ENCODE assay signal across 10 mouse cellular contexts in the genomic region with DNA sequence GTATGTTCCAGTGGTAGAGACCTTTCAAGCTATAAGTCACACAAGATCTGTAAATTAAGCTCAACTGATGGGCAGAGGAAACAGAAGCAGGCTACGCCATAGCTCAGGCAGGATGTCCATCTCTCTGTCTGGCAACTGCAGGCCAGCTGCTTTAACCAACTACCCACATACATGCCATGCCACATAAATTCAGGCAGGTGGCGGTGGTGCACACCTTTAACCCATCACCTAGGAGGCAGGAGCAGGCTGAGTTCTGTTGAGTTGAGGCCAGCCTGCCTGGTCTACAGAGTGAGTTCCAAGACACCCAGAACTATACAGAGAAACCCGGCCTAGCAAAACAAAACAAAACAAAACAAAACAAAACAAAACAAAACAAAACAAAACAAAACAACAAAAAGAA.
DNase-seq lines count a peak whose midpoint lies in the region; TF ChIP-seq lines count a peak whose summit lies in the region.
"Had no signal": no experiment of that assay in that cellular context is flagged by ENCODE, and none has a peak within 500 bp of the region (broad histone marks: within the 10 kb centered on the region; RNA-seq: fewer than 3 reads in every experiment).

No protein-coding gene starts in this region.

- H3K4me1 ChIP-seq in cerebellum, adult 2 months (ENCODE audit: control insufficient read depth, insufficient read depth, low read length): no peaks in the 10 kb centered on the region
- H3K4me1 ChIP-seq: lung, embryonic 15.5 days had no signal

- WGBS in cerebellum, adult 2 months: 76% methylated on average over 3 of the region's 3 CpGs

- H3K4me3 ChIP-seq in cerebellum, adult 2 months (replicated peaks; ENCODE audit: insufficient read depth, low read depth, low read length): no peak overlapping the region
- H3K4me3 ChIP-seq: lung, embryonic 15.5 days had no signal

- peak; percentile 31; the same call in 1 of the 2 replicates for TF ChIP-seq CTCF in cerebellum, adult 2 months (IDR thresholded peaks at IDR 0.05; ENCODE audit: borderline replicate concordance, insufficient read depth, low read depth, low read length)
- peak; percentile 51; the same call in 1 of the 2 replicates for TF ChIP-seq CTCF in brain, embryonic 14.5 days (IDR thresholded peaks at IDR 0.05; ENCODE audit: borderline replicate concordance, extremely low read depth, insufficient read depth, insufficient read length)

- intact Hi-C loops in gastrocnemius, postnatal 14 days (cut with DNase I; ENCODE audit: low total_unique reads): no loop called here

- H3K27me3 ChIP-seq in cerebellum, adult 2 months (ENCODE audit: control insufficient read depth, insufficient read depth, low read length): no peaks in the 10 kb centered on the region
- H3K27me3 ChIP-seq: lung, embryonic 15.5 days had no signal

- no peak for TF ChIP-seq POLR2A in cerebellum, adult 2 months (IDR thresholded peaks at IDR 0.05; ENCODE audit: borderline replicate concordance, insufficient read depth, low read length)
- TF ChIP-seq POLR2A in brain, embryonic 14.5 days (IDR thresholded peaks at IDR 0.05; ENCODE audit: borderline replicate concordance, extremely low read depth, insufficient read depth, insufficient read length, poor library complexity, severe bottlenecking): no peak

- DNase-seq in cerebellum, adult 2 months: no peak
- DNase-seq in cerebellum, postnatal 36 days: no peak
- peak; percentile 1 to 3 for DNase-seq in kidney, postnatal 36 days
- DNase-seq in kidney, adult 9 months: no peak
- DNase-seq in brain, embryonic 14.5 days (ENCODE audit: low read depth): peak; percentile 44
- DNase-seq in lung, postnatal 14 days: peak; percentile 13
- no peak for DNase-seq in right cerebral cortex, postnatal 14 days
- DNase-seq in gastrocnemius, postnatal 14 days: no peak

- H3K27ac ChIP-seq in cerebellum, adult 2 months (ENCODE audit: insufficient read depth, low read length): no peak overlapping the region
- H3K27ac ChIP-seq: hindbrain, embryonic 14.5 days; lung, embryonic 15.5 days had no signal

Comparison
In these comparisons a context has a peak if more than half of its experiments do, and no peak if none do; other contexts are left out.
1. DNase-seq: peak in kidney, postnatal 36 days (2 of 2), brain, embryonic 14.5 days (single experiment) and lung, postnatal 14 days (single experiment); none in cerebellum, adult 2 months (0 of 2), cerebellum, postnatal 36 days (0 of 2), kidney, adult 9 months (single experiment), right cerebral cortex, postnatal 14 days (single experiment) and gastrocnemius, postnatal 14 days (single experiment).